Mouse (Mus musculus) liver, embryonic 11.5 days (tissue): ENCODE measurements at regions not wholly inside any gene's neighbourhood (a gene's known extent, or its start where the extent isn't known, plus 50 kb on each side); places are given as distances from the start of the nearest gene placed in this dataset.

Experiments
- ATAC-seq: fragments of 200-750 bp; cut with Nextera tagmentation; replicated peaks from 2 replicates; pipeline ENCODE4 v1.8.0; 2017; ENCODE audit warnings: moderate number of reproducible peaks, mild to moderate bottlenecking, moderate TSS enrichment, moderate library complexity; ENCODE audit not compliant: low FRiP score
- DNase-seq: peaks from one replicate; pipeline ENCODE4 v3.0.0-alpha.2; 2017; ENCODE audit warnings: low spot score
- H3K27ac ChIP-seq: fragments of 300-500 bp; sonication (generic); 2 replicates; pipeline ENCODE4 v1.5.1; 2014; ENCODE audit warnings: mild to moderate bottlenecking, low read depth, low read length, control low read depth
- H3K27me3 ChIP-seq: fragments of 300-500 bp; sonication (generic); replicated peaks from 2 replicates; pipeline ENCODE4 v1.6.1; 2014; ENCODE audit warnings: low read length, mixed read lengths; ENCODE audit not compliant: control insufficient read depth, insufficient read depth
- H3K36me3 ChIP-seq: fragments of 300-500 bp; sonication (generic); 2 replicates; pipeline ENCODE4 v1.6.1; 2014; ENCODE audit warnings: mild to moderate bottlenecking, low read length, moderate library complexity, mixed read lengths; ENCODE audit not compliant: control insufficient read depth, insufficient read depth
- H3K4me1 ChIP-seq: fragments of 300-500 bp; sonication (generic); replicated peaks from 2 replicates; pipeline ENCODE4 v1.6.1; 2014; ENCODE audit warnings: low read length, mixed read lengths; ENCODE audit not compliant: control insufficient read depth, insufficient read depth
- H3K4me2 ChIP-seq: fragments of 300-500 bp; sonication (generic); 2 replicates; pipeline ENCODE4 v1.6.1; 2014; ENCODE audit warnings: mild to moderate bottlenecking, control low read depth, moderate library complexity
- H3K4me3 ChIP-seq: fragments of 300-500 bp; sonication (generic); 2 replicates; pipeline ENCODE4 v1.5.1; 2014; ENCODE audit warnings: low read depth, low read length, control low read depth
- H3K9ac ChIP-seq: fragments of 300-500 bp; sonication (generic); 2 replicates; pipeline ENCODE4 v1.6.1; 2014; ENCODE audit warnings: low read depth, low read length, control low read depth
- H3K9me3 ChIP-seq: fragments of 300-500 bp; sonication (generic); 2 replicates; pipeline ENCODE4 v1.6.1; 2016; ENCODE audit warnings: low read length, inconsistent platforms, mixed read lengths; ENCODE audit not compliant: control insufficient read depth
- WGBS: fragments of 180-500 bp; shearing (Covaris S2); extraction: QIAGEN DNeasy Blood & Tissue Kit; methylation state at CpG from one replicate; pipeline ENCODE4 v1.1.7; 2014; 5-methylcytosine and 5-hydroxymethylcytosine counted together

DNA sequence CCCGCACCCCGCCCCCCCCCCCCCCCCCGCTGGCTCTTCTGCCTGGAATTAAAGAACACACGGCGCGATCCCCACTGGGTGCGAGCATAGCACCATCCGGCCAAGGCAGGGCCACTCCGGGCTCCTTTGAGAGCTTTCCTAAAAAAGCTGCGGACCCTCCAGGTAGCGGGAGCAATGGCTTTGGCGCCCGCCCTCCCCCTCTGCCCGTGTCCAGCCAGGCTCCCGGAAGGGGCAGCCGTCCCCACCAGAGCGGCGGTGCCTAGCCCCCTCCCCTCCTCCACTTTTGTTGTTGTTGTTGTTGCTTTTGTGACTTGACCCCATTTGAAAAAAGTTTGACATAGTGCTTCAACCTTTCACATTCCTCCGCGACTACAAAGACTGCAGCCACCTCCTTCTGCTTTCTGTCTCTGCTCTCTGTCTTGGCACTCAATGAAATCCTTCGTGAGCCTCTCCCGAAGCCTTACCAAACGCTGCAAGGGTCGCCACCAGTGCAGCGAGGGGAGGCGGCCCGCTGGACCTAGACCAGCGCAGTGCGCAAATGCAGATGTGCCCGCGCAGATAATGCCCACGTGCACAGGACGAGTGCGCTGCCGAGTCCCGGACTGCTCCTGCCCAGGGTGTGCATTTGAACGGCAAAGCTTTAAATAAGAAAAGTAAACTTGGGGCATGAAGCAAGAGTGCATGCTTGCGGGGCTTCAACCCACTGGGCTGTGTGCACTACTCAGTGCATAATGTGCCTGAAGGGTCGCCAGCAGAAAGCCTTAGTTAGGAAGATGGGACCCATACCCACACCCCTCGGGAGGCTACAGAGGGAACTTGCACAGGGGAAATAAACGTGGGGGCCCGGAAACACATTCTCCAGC lies 179.0 kb upstream of the Xlr start:
- peak overlapping the region; percentile 36 for H3K4me3 ChIP-seq
- no peak overlapping the region for H3K27ac ChIP-seq
- H3K27me3 ChIP-seq = peaks cover 15% of the 10 kb centered on the region
- 17% methylated on average over 37 of the region's 42 CpGs for WGBS
- ATAC-seq = no peak
- H3K9ac ChIP-seq = no peak overlapping the region
- H3K36me3 ChIP-seq = no peaks in the 10 kb centered on the region
- H3K4me2 ChIP-seq = peak overlapping the region; percentile 56
- no peaks in the 10 kb centered on the region for H3K4me1 ChIP-seq
- H3K9me3 ChIP-seq = no peaks in the 10 kb centered on the region
- DNase-seq = no peak

GRCm38 (mm10) chrX:53975545-53976272 lies 178.2 kb upstream of the Xlr start:
- DNase-seq (peak; percentile 30), ATAC-seq (no peak)
- H3K4me3 ChIP-seq = peak overlapping the region; percentile 36
- peaks cover 15% of the 10 kb centered on the region for H3K27me3 ChIP-seq
- H3K9ac ChIP-seq = no peak overlapping the region
- H3K36me3 ChIP-seq = no peaks in the 10 kb centered on the region
- no peak overlapping the region for H3K27ac ChIP-seq
- H3K9me3 ChIP-seq = no peaks in the 10 kb centered on the region
- WGBS = 9% methylated on average over 21 of the region's 28 CpGs
- peak overlapping the region; percentile 56 for H3K4me2 ChIP-seq
- H3K4me1 ChIP-seq = no peaks in the 10 kb centered on the region

DNA sequence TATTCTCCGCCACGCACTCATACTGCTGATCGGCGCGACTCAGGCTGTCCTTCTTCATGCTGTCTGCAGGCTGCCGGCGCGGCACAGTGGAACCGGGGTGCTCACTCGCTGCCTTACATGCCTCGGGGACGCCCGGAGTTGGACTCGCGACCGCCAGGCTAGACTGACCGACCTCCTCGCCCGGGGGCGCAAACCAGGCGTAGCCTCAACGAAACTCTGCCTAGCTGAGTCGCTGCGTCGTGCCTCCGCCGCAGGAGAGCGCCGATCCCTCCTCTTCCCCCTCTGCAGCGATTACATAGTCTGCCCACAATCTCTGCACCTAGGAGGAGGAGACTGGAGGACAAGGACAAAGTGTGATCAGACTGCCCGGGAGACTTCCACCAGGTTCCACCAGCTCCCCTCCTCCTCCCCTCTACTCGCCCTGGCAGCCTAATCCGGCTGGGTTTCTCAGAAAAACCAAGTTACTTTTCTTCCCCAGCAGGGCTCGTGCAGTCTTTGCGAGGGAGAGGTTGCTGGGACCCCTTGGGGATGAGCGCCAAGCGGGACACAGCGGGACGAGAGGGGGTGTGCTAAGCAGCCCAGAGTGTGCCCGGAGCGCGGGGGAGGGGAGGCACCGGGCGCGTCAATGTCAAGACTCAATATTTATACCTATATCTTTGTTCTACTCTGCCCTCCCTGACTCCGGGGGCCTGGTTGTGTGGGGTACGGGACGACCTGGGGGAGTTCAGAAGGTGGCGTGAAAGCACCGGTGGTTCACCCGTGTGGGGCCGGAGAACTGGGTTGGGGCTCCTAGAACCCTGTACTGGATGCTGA lies 177.4 kb upstream of the Xlr start:
- Histone ChIP-seq H3K27me3 (peaks cover 15% of the 10 kb centered on the region), H3K36me3 (no peaks in the 10 kb centered on the region), H3K4me2 (peak overlapping the region; percentile 56), H3K9ac (no peak overlapping the region), H3K9me3 (no peaks in the 10 kb centered on the region), H3K4me1 (no peaks in the 10 kb centered on the region), H3K4me3 (peak overlapping the region; percentile 27), H3K27ac (no peak overlapping the region)
- 20% methylated on average over 49 of the region's 52 CpGs for WGBS
- ATAC-seq (no peak), DNase-seq (no peak)
